Mouse (Mus musculus) neural tube, embryonic 14.5 days (tissue): ENCODE measurements around the gene Metap1. TPM values are rescaled to one million over a fixed set of nuclear protein-coding genes. Genes with fewer than 3 reads are reported as not detected.
"Not testable (repeated sequence)": the region's sequence is repeated elsewhere in the genome, so short reads cannot be mapped to it uniquely, and the experiment has no call there.

Experiments
- ATAC-seq: fragments of 200-750 bp; cut with Nextera tagmentation; 2 replicates; pipeline ENCODE4 v1.8.0; 2017; ENCODE audit warnings: low read depth, mild to moderate bottlenecking, moderate TSS enrichment, moderate library complexity
- H3K27ac ChIP-seq: fragments of 300-500 bp; sonication (generic); 2 replicates; pipeline ENCODE4 v1.5.1; 2014; ENCODE audit warnings: low read depth, mild to moderate bottlenecking, control low read depth, low read length, moderate library complexity, mixed read lengths
- H3K27me3 ChIP-seq: fragments of 300-500 bp; sonication (generic); 2 replicates; pipeline ENCODE4 v1.6.1; 2014; ENCODE audit warnings: low read length; ENCODE audit not compliant: control insufficient read depth, insufficient read depth
- H3K36me3 ChIP-seq: fragments of 300-500 bp; sonication (generic); 2 replicates; pipeline ENCODE4 v1.6.1; 2014; ENCODE audit warnings: low read length, mixed read lengths; ENCODE audit not compliant: control insufficient read depth, insufficient read depth
- H3K4me1 ChIP-seq: fragments of 300-500 bp; sonication (generic); 2 replicates; pipeline ENCODE4 v1.6.1; 2014; ENCODE audit warnings: low read length; ENCODE audit not compliant: control insufficient read depth, insufficient read depth
- H3K4me2 ChIP-seq: fragments of 300-500 bp; sonication (generic); 2 replicates; pipeline ENCODE4 v1.6.1; 2014; ENCODE audit warnings: mild to moderate bottlenecking, low read depth, low read length, control low read depth
- H3K4me3 ChIP-seq: fragments of 300-500 bp; sonication (generic); 2 replicates; pipeline ENCODE4 v1.5.1; 2014; ENCODE audit warnings: low read depth, low read length, control low read depth, mixed read lengths
- H3K9ac ChIP-seq: fragments of 300-500 bp; sonication (generic); replicated peaks from 2 replicates; pipeline ENCODE4 v1.6.1; 2014; ENCODE audit warnings: low read depth, mild to moderate bottlenecking, control low read depth, low read length, mixed read lengths
- H3K9me3 ChIP-seq: fragments of 300-500 bp; sonication (generic); 2 replicates; pipeline ENCODE4 v1.6.1; 2016; ENCODE audit warnings: low read length; ENCODE audit not compliant: control insufficient read depth
- WGBS: fragments of 180-500 bp; shearing (Covaris S2); extraction: QIAGEN DNeasy Blood & Tissue Kit; methylation state at CpG from one replicate; pipeline ENCODE4 v1.1.7; 2014; 5-methylcytosine and 5-hydroxymethylcytosine counted together
- polyA plus RNA-seq: library from polyadenylated mRNA; unstranded; fragments of >200 nt; fragmentation: Nextera tagmentation; extraction: Ambion mirVana; gene quantifications from 2 replicates; pipeline ENCODE4 v1.2.1, GENCODE M21; 2014

Gene Metap1
- polyA plus RNA-seq, 1 experiment from 2014 or later: 59.0 TPM

GRCm38 (mm10) chr3:138493668-138494067 lies 4.4 kb upstream of the Metap1 start:
- 85% methylated on average over 3 of the region's 3 CpGs for WGBS
- Histone ChIP-seq H3K27me3 (no peaks in the 10 kb centered on the region), H3K4me3 (no peak overlapping the region), H3K9me3 (no peaks in the 10 kb centered on the region), H3K36me3 (no peaks in the 10 kb centered on the region), H3K4me1 (no peaks in the 10 kb centered on the region), H3K27ac (no peak overlapping the region), H3K4me2 (no peak overlapping the region), H3K9ac (no peak overlapping the region)
- ATAC-seq: no peak

DNA sequence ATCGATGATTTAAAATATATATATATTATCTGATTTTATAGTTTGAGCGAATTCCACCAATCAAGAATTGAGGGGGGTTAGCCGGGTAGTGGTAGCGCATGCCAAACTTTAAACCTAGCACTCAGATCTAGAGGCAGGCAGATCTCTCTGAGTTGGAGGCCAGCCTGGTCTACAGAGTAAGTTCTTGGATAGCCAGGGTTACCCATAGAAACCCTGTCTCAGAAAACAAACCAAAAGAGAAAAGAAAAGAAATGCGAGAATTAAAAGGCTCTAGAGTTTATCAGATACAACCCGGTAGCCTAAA lies 671 bp upstream of the Metap1 start:
- 28% methylated on average over 6 of the region's 6 CpGs for WGBS
- H3K27me3 ChIP-seq: no peaks in the 10 kb centered on the region
- ATAC-seq: peak; percentile 25

GRCm38 (mm10) chr3:138488584-138489326 lies 560 bp downstream of the Metap1 start:
- under 1% methylated on average over 53 of the region's 61 CpGs for WGBS
- peak overlapping the region; percentile 84 for H3K9ac ChIP-seq
- peak overlapping the region; percentile 76 for H3K27ac ChIP-seq
- H3K4me3 ChIP-seq: peak overlapping the region; percentile 89
- peak; percentile 54 for ATAC-seq
- H3K9me3 ChIP-seq: no peaks in the 10 kb centered on the region
- H3K27me3 ChIP-seq: no peaks in the 10 kb centered on the region
- H3K4me1 ChIP-seq: peaks cover 9% of the 10 kb centered on the region; the same call in 1 of the 2 replicates
- H3K36me3 ChIP-seq: no peaks in the 10 kb centered on the region
- peak overlapping the region; percentile 62 for H3K4me2 ChIP-seq

More for the DNA sequence above, 671 bp upstream of the Metap1 start:
- Histone ChIP-seq H3K36me3 (no peaks in the 10 kb centered on the region), H3K9ac (no peak overlapping the region; the same call in 1 of the 2 replicates), H3K9me3 (no peaks in the 10 kb centered on the region), H3K4me3 (peak overlapping the region; percentile 89), H3K4me1 (peaks cover 9% of the 10 kb centered on the region; the same call in 1 of the 2 replicates), H3K27ac (no peak overlapping the region), H3K4me2 (peak overlapping the region; percentile 48)

- Histone ChIP-seq H3K27me3 (no peaks in the 10 kb centered on the region), H3K4me3 (no peak overlapping the region), H3K4me1 (peaks cover 10% of the 10 kb centered on the region), H3K36me3 (0 out of 2 replicates have a peak, but pooled peaks cover 14% of the 10 kb centered on the region), H3K9me3 (no peaks in the 10 kb centered on the region), H3K4me2 (no peak overlapping the region), H3K27ac (no peak overlapping the region), H3K9ac (no peak overlapping the region)
- no peak for ATAC-seq
- WGBS: 90% methylated on average over 2 of the region's 2 CpGs
Observed at GRCm38 (mm10) chr3:138483240-138483639, 6.1 kb downstream of the Metap1 start.

GRCm38 (mm10) chr3:138481526-138482284 lies 7.6 kb downstream of the Metap1 start:
- no peaks in the 10 kb centered on the region for H3K27me3 ChIP-seq
- no peak for ATAC-seq
- peaks cover 3% of the 10 kb centered on the region; the same call in 1 of the 2 replicates for H3K4me1 ChIP-seq
- H3K4me2 ChIP-seq: no peak overlapping the region
- H3K36me3 ChIP-seq: 0 out of 2 replicates have a peak, but pooled peaks cover 14% of the 10 kb centered on the region
- H3K27ac ChIP-seq: no peak overlapping the region
- H3K4me3 ChIP-seq: no peak overlapping the region
- no peak overlapping the region for H3K9ac ChIP-seq
- whole genome bisulfite sequencing: 59% methylated on average over 14 of the region's 14 CpGs
- no peaks in the 10 kb centered on the region for H3K9me3 ChIP-seq

- H3K4me1 ChIP-seq: peaks cover 3% of the 10 kb centered on the region; the same call in 1 of the 2 replicates
- 97% methylated on average over 8 of the region's 8 CpGs for WGBS
- no peak for ATAC-seq
- no peaks in the 10 kb centered on the region for H3K9me3 ChIP-seq
- H3K27ac ChIP-seq: no peak overlapping the region
- H3K4me3 ChIP-seq: no peak overlapping the region
- H3K4me2 ChIP-seq: no peak overlapping the region
- H3K27me3 ChIP-seq: no peaks in the 10 kb centered on the region
- no peak overlapping the region for H3K9ac ChIP-seq
- 0 out of 2 replicates have a peak, but pooled peaks cover 14% of the 10 kb centered on the region for H3K36me3 ChIP-seq
Observed at GRCm38 (mm10) chr3:138479489-138479888, 9.8 kb downstream of the Metap1 start.

GRCm38 (mm10) chr3:138471066-138471465 lies 18.2 kb downstream of the Metap1 start:
- WGBS: 87% methylated on average over 3 of the region's 3 CpGs
- H3K4me1 ChIP-seq: no peaks in the 10 kb centered on the region
- no peak overlapping the region for H3K9ac ChIP-seq
- no peaks in the 10 kb centered on the region for H3K27me3 ChIP-seq
- no peak overlapping the region for H3K27ac ChIP-seq
- H3K9me3 ChIP-seq: no peaks in the 10 kb centered on the region
- ATAC-seq: no peak
- peaks cover 26% of the 10 kb centered on the region for H3K36me3 ChIP-seq
- no peak overlapping the region for H3K4me3 ChIP-seq
- H3K4me2 ChIP-seq: no peak overlapping the region

- H3K4me1 ChIP-seq, H3K9me3 ChIP-seq, H3K4me2 ChIP-seq, H3K27me3 ChIP-seq, ATAC-seq, H3K27ac ChIP-seq, H3K9ac ChIP-seq, H3K4me3 ChIP-seq: not testable (repeated sequence)
- H3K36me3 ChIP-seq: peaks cover 47% of the 10 kb centered on the region
- WGBS: 94% methylated on average over 1 of the region's 1 CpGs
Observed at GRCm38 (mm10) chr3:138466656-138467055, 22.7 kb downstream of the Metap1 start.

DNA sequence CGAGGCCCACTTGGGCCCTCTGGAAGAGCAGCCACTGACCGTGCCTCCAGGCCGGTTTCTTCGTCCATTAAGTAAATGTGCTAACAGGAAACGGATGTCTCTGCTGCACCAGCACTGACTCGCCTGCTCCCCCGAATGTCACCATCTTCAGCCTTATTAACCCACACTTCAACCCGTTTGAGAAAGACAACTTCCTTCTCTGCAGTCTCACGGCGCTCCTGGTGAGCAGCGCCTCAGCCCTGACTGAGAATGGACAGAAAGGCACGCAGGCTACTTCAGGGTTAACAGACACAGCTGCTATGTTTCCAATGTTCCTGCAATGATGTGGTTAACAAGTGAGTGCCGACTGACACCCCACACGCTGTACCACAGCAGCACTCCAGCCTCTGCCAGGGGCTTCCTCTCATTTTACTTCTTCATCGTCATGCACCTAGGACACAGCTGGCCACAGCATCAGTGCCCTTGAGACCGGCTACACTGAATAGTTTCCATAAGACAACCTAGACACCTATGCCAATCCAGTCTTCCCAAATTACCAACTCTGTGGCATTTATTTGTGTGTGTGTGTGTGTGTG lies 24.7 kb downstream of the Metap1 start:
- peaks cover 43% of the 10 kb centered on the region for H3K36me3 ChIP-seq
- no peak overlapping the region for H3K4me2 ChIP-seq
- H3K27me3 ChIP-seq: no peaks in the 10 kb centered on the region
- H3K4me1 ChIP-seq: no peaks in the 10 kb centered on the region
- ATAC-seq: no peak
- H3K4me3 ChIP-seq: no peak overlapping the region
- WGBS: 82% methylated on average over 16 of the region's 16 CpGs
- no peaks in the 10 kb centered on the region for H3K9me3 ChIP-seq
- no peak overlapping the region for H3K27ac ChIP-seq
- no peak overlapping the region for H3K9ac ChIP-seq
